Mouse (Mus musculus) kidney, postnatal 25 days (tissue): Measurements from ENCODE around the gene Pde7b.

Experiments used
- DNase-seq, 2 experiments: peaks; one replicate each; pipeline ENCODE4 v3.0.0; 2021; ENCODE audit warnings: mixed read lengths in 2 of 2

Gene Pde7b

DNA sequence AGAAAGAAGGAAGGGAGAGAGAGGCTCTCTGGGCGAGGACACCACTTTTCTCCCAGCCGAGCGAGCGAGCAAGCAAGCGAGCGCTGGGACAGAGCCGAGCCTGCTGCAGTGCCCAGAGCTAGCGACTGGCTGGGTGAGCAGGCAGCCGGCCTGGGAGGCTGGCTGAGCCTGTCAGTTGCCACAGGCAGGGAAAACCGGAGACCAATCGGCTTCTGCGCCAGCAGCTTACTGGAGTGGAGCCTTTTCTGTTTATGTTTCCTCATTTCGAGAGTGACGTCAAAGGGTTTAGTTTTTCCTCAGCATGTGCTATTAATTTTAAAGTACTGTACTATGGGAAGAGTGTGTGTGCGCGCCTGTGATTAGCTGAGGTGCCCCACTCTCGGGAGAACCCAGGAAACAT, at the start of gene Pde7b:
Pde7b (minus strand) TSS at position 173 of the 400 bp plus-strand sequence.
- peak; percentile 83 to 94 for DNase-seq

DNA sequence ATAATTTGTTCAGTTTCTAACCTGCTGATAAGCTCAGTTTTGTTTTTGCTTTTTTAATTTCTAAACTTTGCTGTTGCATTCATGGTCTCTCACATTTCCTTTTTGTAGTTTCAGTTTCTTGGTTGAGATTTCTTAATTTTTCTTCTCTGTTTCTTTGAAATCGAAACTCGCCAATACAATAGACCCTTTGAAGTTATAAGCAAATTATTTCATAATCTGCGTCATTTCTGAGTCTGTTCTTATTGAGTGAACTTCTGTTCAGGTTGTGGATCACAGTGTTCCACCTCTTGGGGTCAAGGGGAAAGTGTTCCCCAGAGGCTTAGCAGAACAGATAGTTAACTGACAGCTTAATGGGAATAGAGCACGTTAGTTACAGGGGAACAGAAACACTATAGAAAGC, 47.2 kb upstream of the Pde7b start:
- DNase-seq, result no peak

DNA sequence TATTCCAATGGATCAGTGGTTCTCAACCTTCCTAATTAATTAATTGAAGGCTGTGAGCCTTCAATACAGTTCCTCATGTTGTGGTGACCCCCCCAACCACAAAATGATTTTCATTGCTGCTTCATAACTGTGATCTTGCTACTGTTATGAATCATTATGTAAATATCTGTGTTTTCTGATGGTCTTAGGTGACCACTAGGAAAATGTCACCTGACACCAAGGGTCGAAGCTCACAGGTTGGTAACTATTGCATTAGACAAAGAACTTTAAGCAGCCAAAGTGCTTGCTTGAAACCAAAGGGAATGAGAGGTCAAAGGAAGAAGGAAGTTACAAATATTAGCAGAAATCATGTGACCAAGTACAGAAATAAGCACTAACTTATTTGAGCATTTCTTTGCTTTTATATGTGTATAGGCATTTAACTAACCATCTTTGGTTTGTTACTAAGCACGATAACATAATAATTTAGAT, 45.6 kb upstream of the Pde7b start:
- no peak for DNase-seq

DNA sequence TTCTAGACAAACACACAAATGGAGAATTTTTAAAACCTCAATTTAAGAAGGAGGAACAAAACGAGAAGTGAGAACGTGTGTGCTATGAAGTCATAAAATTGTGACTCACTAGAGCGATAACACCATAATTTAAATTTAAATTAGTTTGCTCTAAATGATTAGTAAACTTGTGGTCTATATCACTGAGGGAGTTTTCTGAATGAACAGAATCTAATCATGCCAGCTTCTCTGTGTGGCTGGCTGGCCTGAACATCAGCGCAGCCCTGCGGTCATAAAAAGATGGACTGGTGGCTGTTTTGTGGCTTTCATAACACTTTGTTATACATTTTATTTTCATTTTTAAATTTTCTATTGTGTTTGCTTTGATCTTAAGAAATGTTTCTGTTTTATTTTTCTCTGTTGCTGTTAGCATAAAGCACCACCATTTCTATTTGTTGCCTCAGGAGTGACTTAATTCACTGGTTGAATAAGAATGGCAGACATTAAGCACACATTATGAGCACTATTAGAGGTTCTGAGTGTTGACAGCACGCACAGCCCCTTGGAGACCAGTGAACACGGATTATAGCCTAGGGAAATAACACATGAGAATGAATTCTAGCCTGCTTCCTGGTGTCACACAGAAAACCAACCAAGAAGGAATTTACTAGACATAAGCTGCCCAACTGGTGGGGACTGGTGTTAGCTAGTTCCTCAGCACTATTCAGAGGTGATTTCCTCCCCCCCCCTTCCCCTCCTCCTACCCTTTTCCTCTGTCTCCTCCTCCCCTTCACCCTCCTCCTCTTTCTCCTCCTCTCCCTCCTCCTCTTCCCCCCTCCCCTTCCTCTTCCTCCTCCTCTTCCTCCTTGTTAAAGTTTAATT, 44.9 kb upstream of the Pde7b start:
- peak; percentile 25 to 41 for DNase-seq

DNA sequence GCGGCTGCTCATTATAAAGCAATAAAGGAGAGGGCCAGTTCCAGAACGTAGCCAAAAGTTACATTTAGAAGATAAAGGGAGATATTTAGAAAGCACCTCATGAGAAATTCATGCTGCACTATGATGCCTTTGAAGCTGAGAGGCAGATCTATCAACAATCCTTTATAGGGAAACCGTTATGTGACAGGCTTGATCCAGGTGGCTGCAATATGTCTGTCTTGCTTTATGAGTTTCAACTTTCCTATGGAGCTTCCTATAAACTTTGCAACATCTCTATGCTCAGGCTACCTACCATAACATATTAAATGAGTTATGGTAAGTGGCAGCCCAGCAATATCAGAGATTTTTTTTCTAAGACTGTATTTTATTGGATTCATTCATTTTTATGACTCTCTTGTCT, 39.5 kb upstream of the Pde7b start:
- no peak for DNase-seq

DNA sequence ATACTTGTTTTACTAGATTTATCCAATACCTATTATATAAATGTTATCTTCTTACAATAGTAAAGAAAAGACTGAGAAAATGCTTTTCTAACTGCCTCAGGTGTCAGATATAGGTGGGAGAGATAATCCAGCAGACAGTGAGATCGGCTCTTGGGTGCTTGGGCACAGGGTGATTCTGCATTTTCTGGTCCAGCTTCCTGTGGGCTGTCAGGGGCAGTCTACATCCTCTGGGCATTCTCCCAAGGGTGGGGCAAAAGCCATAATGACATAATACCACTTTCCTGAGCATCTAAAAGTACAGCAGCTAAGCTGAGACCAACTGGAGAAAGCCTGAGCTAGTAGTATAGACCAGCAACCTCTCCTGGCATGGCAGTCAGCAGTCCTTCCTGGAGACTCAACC, 34.1 kb upstream of the Pde7b start:
- DNase-seq, result no peak

DNA sequence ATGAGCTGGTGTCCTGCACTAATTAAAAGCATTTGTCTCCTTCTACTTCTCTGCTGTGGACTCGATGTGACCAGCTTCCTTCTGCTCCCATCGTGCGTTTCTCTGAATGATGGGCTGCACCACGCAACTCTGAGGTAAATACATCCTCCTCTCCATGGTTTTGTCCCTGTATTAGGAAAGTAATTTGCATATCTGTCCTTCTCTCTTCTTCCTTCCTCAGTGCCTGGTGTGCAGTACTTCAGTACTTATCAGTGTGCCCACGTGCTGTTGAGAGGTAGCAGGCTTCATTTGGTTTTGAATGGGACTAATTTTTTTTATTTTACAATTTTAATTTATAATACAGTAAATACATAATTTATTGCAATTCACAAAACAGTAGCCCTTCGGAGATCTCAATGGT, 33.4 kb upstream of the Pde7b start:
- no peak for DNase-seq

DNA sequence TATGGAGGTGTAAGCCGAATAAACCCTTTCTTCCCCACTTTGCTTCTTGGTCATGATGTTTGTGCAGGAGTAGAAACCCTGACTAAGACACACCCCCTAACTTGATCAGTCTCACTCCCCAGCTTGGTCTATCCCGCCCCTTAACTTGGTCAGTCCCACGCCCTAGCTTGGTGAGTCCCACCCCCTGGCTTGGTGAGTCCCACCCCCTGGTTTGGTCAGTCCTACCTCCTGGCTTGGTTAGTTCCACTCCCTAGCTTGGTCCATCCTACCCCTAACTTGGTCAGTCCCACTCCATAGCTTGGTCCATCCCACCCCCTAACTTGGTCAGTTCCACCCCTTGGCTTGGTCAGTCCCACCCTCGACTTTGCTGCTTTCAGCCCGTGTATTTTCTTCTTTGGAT, 31.3 kb upstream of the Pde7b start:
- DNase-seq, result no peak

DNA sequence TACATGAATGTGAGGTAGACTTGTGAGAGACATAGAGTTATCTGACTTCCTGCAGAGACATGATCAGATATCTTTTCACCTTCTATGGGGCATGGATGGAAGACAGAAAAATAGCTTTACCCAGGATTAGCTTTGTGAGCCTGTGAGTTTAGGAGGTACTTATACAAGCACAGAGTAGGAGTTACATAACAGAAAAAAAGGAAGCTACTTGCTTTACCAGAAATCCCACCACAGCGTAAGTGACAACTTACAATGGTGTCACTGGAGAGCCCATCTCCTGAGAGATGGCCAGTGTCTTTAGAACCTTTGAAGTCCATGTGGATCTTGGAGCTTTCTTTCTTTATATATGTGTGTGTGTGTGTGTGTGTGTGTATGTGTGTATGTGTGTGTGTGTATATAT, 28.0 kb upstream of the Pde7b start:
- no peak for DNase-seq

DNA sequence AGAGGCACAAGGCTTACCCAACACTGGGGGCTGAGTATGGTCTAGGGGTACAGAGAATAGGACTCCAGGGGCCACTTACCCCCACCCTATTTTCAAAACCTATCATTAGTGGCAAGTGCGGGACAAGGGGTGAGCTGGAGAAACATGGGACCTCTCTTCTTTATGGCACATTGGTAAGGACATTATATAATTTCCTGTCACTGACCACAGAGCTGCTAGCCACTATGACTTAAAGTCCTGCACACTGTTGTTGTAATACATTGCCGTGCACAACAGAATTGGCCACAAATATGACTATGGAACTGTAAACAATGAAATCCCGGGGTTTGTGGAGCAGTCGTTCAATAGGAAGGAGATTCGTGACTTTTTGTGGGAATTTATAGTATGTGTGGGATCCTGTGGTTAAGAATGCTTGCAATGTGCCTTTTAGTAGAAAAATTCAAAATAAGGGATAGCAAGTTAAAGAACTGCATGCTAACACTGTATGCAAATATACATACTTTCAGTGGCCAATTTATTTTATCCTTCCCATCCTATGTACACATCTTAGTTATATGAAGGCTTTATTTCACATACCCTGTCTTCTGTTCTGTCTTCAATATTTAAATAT, 25.9 kb upstream of the Pde7b start:
- no peak for DNase-seq

DNA sequence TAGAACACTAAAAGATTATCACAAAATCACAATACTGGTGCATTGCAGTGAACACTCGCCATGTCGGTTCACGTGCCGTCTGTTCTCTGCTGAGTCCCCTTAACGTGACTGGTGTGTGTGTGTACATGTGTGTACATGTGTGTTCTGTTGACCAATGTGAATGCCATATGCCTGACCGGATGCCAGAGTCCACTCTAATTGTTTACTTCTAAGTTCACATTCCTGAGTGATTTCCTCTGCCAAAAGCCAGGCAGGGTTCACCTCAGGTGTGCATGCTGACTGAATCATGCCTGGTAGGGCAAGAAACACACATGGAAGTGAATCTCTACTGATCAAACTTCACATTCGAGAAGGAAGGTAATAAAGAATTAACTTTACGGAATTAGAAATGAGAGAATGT, 24.1 kb upstream of the Pde7b start:
- DNase-seq, result no peak

DNA sequence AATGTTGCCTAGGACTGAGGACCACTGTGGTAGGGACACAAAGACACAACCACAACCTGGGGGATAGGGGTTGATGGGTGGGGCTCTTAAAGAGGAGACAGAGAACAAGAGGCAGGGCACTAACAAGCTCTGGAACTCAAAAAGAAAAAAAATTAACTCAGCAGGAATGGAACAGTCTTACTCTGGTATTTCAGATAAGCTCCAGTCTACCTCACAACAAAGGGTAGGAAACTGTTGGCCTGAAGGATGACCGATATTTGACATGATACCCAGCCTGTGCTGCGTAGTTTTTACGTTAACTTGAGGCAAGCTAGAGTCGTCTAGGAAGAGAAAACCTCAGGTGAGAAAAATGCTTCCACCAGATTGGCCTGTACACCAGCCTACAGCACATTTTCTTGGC, 22.4 kb upstream of the Pde7b start:
- DNase-seq, result no peak

DNA sequence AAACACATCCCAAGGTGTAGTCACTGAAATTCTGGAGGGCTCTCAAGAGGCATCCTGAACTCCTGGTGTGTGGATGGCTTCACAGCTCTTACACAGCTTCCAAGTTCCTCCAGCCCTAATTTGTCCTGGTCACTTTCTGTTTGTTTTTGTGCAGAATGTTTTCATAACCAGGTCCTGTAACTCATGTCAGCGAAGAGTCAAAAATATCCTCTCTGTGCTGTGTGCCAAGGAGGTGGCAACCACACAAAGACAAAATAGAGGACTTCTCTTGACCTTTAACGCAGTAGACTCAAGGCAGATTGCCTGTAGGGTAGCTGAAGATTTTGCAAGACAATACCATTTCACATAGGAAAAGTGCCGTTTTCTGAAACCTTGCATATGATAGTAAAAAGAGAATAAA, 14.9 kb upstream of the Pde7b start:
- no peak for DNase-seq

DNA sequence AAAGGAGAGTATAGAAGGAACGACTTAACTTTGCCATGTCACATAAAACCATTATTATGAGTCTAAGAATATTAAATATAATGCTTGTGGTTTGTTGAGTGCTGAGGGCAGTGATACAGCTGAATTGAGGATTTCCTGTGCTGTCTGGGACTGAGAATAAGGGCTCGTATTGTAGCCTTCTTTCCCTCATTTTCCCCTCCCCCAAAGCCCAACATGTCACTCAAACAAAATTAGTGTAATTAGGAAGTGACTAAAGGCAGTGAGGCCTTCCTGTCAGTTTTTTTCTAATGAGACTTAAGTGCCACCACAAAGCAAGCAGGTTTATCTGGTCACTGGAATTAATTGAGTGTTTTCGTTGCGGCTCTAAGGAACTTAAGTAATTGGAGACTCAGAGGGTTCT, 12.3 kb upstream of the Pde7b start:
- DNase-seq, result no peak

DNA sequence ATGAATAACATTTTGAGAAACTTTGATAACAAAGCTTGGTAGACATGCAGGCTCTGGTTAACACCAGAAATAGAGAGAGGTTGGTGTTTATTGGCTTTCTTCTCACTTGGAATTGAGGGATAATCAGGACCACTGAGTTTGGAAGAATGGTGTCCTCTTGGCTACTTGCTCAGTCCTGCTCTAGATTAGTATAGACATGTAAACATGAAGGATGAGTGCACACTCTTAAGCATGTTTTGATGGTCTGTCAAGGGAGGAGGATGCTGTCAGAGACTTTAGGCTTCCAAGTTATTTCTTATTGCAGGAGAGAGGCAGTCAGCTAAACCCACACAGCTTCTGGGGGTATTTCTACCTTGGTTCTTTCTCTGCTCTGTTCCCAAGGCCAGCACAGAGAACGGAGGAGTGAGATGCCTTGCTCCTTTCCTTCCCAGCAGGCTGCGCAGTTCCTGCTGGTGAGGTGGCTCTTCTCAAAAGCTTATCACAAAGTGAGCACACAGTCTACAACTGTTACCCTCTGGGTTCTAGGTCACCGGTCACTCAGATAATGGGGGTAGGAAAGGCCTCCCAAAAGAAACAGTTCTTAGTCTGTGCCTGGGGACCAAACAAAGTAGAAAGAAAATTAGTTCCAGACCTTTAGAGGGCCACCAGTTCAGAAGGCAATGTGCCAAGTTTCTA, 11.0 kb upstream of the Pde7b start:
- no peak for DNase-seq

DNA sequence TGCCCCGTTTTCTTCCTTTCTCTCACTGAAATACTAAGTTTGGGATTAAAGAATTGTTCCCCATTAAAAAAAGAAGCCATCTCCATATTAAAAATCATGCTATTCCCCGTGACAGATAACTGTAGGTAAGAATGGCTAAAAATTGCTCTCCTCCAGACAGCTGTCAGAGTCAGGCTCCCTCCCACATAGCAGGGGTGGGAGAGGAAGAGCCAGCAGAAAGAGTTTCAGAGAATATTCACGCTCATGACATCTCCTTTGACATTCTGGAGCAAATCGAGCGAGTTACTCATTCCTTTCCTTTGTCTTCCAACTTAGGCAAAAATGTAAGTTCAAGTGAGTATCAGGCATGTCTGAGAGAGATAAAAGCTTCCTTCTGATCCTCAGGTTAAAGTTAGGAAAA, 8.7 kb upstream of the Pde7b start:
- no peak for DNase-seq

DNA sequence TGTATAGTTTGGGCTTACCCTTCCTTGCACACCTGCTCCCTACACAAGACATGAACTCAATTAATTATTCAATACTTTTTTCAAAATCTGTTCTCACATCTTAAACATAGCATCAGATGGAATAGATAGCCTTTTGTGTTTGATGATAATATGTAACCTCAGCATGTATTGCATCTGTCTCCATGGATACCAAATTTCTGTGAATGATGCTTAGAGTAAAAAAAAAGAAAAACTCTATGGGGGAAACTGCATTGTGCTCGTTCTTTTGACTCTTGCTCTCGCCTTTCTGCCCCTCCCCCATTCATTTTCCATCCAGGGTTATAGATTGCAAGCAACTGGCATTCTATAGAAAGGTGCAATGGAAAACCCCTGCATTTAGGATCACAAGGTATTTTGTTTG, 7.3 kb upstream of the Pde7b start:
- DNase-seq, result no peak

DNA sequence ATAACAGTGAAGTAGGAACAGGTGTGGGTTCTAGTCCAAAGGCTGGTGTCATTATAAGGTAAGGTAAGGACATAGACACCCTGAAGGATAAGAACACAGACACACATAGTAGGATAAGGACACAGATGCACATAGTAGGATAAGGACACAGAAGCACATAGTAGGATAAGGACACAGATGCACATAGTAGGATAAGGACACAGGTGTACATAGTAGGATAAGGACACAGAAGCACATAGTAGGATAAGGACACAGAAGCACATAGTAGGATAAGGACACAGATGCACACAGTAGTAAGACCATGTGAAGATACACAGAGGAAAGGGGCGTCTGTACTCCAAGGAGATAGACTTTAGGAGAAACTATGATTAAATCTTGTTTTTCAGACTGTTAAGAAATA, 5.2 kb upstream of the Pde7b start:
- DNase-seq, result no peak

DNA sequence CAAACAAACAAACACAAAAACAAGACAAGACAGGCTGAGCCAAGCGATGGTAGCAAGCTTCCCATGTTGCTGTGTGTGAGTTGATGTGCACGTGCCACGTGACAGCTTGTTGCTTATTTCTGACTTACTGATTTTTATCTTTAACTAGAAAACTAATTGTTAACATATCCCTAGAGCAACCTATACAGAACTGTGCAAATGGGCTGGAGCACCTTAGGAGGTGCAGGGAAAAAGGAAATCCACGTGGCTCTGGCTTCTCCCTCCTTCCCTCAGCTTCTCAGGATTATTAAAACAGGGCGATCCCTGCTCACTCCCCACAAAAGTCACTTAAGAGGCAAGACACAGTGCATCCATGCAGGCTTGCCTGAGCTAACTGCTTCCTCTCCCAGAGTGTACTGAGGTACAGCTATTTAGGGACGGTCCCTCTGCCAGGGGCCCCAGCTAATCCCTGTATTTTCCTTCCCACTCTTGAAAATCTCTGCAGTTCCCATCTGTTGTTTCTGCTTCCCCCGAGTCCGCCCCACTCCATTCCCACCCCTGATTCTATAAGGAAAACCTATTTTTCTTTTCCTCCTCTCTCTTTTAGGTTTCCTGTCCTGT, 606 bp upstream of the Pde7b start:
- peak in 1 of 2 experiments; percentile 23 for DNase-seq

DNA sequence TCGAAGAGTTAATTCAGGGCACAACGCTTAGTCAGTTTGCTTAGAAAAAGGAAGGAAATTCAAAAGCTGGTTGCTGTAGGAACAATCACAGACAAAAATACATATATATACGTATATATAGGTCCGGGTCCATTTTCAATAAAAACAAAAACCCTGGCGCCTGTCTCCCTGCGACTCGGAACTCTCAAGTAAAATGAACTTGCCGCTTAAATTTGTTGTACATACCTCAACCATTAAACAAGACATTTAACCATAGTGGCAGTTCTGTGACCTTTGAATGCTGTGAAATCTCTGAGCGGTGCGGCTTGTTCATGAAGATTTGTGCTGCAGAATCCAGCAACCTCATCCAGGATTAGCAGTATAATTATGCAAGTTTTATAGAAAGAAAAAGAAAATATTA, 427 bp downstream of the Pde7b start:
- peak in 1 of 2 experiments; percentile 8 for DNase-seq

DNA sequence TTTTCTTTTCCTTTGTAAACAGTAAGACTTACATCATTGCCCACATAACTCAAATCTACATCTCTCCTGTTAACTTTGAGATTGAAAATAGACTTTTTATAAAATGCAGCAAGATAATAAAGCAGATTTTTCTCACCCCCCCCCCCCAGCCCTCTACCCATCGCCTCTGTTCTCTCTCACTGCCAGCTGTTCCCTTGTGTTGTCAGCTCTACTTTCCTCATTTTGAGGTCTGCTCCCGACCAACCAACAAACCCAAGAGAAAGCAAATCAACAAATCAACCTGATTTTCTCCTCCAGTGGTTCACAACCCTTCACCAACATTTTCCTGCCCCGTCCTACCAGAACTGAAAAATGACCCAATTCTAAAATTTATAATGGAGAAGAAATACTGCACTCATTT, 916 bp downstream of the Pde7b start:
- no peak for DNase-seq

DNA sequence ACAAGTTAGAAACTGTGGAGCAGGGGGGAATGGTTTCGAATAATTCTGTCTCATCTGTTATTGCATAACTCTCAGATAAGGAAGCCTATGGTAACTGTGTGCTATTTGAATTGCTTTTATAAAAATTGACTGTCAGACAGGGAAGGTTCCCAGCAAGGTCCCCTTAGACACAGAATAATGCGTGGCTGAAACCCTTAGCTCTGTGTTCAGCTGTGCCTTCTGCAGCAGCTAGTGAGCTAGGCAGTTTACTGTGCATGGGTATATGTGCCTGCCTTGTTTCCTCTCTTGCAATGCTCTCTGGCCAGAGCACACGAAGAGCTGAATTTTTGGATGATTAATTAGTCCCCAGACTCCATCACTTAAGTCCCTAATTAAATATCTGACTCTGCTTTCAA, 1.4 kb downstream of the Pde7b start:
- DNase-seq, result peak in 1 of 2 experiments; percentile 8
